Mouse (Mus musculus) lung, embryonic 16.5 days (tissue): Measurements from ENCODE around the gene Nipal4. TPM values are rescaled to one million over a fixed set of nuclear protein-coding genes. Genes with fewer than 3 reads are reported as not detected.

ENCODE experiments used
- ATAC-seq: fragments of 200-750 bp; cut with Nextera tagmentation; 2 replicates; pipeline ENCODE4 v1.8.0; 2017; ENCODE audit warnings: low read depth, mild to moderate bottlenecking, moderate library complexity
- H3K27ac ChIP-seq: fragments of 300-500 bp; sonication (generic); 2 replicates; pipeline ENCODE4 v1.5.1; 2014; ENCODE audit warnings: mild to moderate bottlenecking, control low read depth, low read length
- H3K27me3 ChIP-seq: fragments of 300-500 bp; sonication (generic); 2 replicates; pipeline ENCODE4 v1.6.1; 2014; ENCODE audit warnings: low read depth, low read length, mixed read lengths; ENCODE audit not compliant: control insufficient read depth, insufficient read depth
- H3K36me3 ChIP-seq: fragments of 300-500 bp; sonication (generic); 2 replicates; pipeline ENCODE4 v1.6.1; 2014; ENCODE audit warnings: low read length; ENCODE audit not compliant: control insufficient read depth, insufficient read depth
- H3K4me1 ChIP-seq: fragments of 300-500 bp; sonication (generic); replicated peaks from 2 replicates; pipeline ENCODE4 v1.6.1; 2014; ENCODE audit warnings: low read length, mixed read lengths; ENCODE audit not compliant: control insufficient read depth, insufficient read depth
- H3K4me2 ChIP-seq: fragments of 300-500 bp; sonication (generic); 2 replicates; pipeline ENCODE4 v1.6.1; 2014; ENCODE audit warnings: low read depth, low read length, control low read depth
- H3K4me3 ChIP-seq: fragments of 300-500 bp; sonication (generic); 2 replicates; pipeline ENCODE4 v1.5.1; 2014; ENCODE audit warnings: mild to moderate bottlenecking, low read length, control low read depth
- H3K9ac ChIP-seq: fragments of 300-500 bp; sonication (generic); 2 replicates; pipeline ENCODE4 v1.6.1; 2014; ENCODE audit warnings: low read length, control low read depth
- H3K9me3 ChIP-seq: fragments of 300-500 bp; sonication (generic); 2 replicates; pipeline ENCODE4 v1.6.1; 2016; ENCODE audit warnings: low read length; ENCODE audit not compliant: control insufficient read depth
- WGBS: fragments of 180-500 bp; shearing (Covaris S2); extraction: QIAGEN DNeasy Blood & Tissue Kit; methylation state at CpG from one replicate; pipeline ENCODE4 v1.1.7; 2014; 5-methylcytosine and 5-hydroxymethylcytosine counted together
- polyA plus RNA-seq: library from polyadenylated mRNA; unstranded; fragments of >200 nt; fragmentation: Nextera tagmentation; extraction: Ambion mirVana; gene quantifications from 2 replicates; pipeline ENCODE4 v1.2.1, GENCODE M21; 2015

The Nipal4 gene
- polyA plus RNA-seq, result 1.0 and 1.4 TPM in 2 replicates

GRCm38 (mm10) chr11:46165866-46166585, at the start of gene Nipal4:
Nipal4 (minus strand) TSS chr11:46166508.
- WGBS, result 1% methylated on average over 40 of the region's 40 CpGs
- Histone ChIP-seq H3K27ac (no peak within 1 kb of the TSS), H3K4me3 (peak within 1 kb of the TSS; percentile 61), H3K4me1 (no peaks in the 10 kb centered on the region; the same call in 1 of the 2 replicates), H3K4me2 (peak within 1 kb of the TSS; percentile 98), H3K9me3 (no peaks in the 10 kb centered on the region), H3K27me3 (peaks cover 2% of the 10 kb centered on the region), H3K36me3 (no peaks in the 10 kb centered on the region), H3K9ac (peak within 1 kb of the TSS; percentile 71)
- ATAC-seq, result peak; percentile 76

DNA sequence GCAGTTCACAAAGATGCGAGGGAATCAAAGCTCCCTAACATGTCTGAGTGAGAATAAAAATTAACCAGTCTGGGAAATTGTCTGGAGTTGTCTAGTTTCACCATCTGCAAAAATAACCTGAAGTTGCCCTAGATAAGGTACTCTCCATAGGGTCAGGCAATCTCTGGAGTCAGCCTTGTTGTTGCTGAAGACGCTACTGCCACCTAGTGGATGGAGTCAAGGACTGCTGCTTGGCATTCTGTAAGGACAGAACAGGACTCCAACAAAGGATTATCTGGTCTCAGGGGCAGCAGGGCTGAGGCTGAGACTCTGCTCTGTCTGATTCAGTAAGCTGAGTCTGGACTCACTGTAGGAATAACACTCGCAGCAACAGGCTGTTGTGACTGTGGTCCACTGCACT, 49.0 kb upstream of the Nipal4 start:
- Histone ChIP-seq H3K4me2 (no peak overlapping the region), H3K27ac (peak overlapping the region; percentile 90; the same call in 1 of the 2 replicates), H3K4me3 (no peak overlapping the region), H3K9me3 (no peaks in the 10 kb centered on the region), H3K4me1 (peaks cover 35% of the 10 kb centered on the region), H3K36me3 (no peaks in the 10 kb centered on the region), H3K27me3 (no peaks in the 10 kb centered on the region), H3K9ac (no peak overlapping the region)
- ATAC-seq, result peak; percentile 73; the same call in 1 of the 2 replicates
- 8% methylated on average over 3 of the region's 3 CpGs for WGBS

DNA sequence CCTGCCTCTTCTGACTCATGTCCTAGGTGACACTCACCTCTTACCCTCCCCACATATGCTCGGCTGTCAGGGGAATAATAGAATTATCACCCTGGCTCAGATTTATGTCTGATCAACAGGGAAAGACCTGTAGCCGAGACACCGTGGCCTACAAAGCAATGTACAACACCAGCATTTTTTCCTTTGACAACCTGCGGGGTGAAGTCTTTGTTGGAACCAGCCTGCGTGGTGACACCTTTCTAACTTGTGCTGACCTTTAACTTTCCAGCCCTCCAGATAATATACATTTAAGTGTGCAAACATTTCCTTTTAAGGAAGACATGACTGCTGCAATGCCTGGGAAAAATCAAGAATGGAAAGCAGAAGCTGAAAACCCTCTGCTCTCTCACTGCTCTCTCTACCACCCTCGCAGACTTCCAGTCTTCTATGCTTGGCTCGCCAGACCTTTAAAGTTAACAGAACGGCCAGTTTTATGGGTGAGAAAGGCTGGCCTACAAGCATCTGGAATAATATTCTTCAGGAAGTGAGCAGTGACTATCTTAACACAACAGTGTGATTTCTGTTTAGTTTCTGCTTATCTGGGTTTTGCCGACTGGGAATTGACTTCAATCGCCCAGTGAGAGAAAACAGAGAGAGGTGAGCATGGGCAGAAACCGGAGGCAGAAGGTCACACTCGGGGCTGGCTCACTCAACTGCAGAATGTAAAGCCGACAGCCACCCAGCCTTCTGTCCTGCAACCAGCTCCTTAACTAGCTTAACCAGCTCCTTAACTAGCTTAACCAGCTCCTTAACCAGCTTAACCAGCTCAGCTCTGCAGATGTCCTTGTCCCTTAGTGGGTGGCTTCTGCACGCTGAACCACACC, 48.3 kb upstream of the Nipal4 start:
- H3K27me3 ChIP-seq, result no peaks in the 10 kb centered on the region
- no peaks in the 10 kb centered on the region for H3K9me3 ChIP-seq
- peak overlapping the region; percentile 90 for H3K27ac ChIP-seq
- no peak overlapping the region for H3K4me3 ChIP-seq
- 23% methylated on average over 14 of the region's 14 CpGs for WGBS
- H3K36me3 ChIP-seq, result no peaks in the 10 kb centered on the region
- peak; percentile 12 for ATAC-seq
- peak overlapping the region; percentile 23 for H3K9ac ChIP-seq
- peaks cover 35% of the 10 kb centered on the region for H3K4me1 ChIP-seq
- H3K4me2 ChIP-seq, result no peak overlapping the region

DNA sequence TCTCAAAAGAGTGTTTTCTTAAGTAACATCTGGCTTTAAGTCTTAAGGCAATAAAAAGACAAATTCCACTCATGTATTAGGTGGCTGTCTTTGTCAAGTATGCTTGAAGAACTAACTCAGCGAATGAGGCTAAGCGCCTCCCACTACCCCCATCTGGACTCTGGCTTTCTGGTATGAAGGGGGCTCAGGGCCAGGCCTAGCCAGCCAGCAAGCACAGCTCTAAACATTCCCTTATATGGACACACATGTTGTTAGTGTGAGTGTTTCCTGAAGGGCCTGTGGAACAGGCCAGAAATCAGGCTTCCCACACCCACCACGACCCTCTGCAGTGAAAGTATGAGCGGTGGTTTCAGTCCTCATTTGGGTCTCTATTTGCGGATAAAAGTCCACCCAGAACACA, 47.5 kb upstream of the Nipal4 start:
- Histone ChIP-seq H3K36me3 (no peaks in the 10 kb centered on the region), H3K4me2 (no peak overlapping the region), H3K4me3 (no peak overlapping the region), H3K27me3 (no peaks in the 10 kb centered on the region), H3K27ac (peak overlapping the region; percentile 90), H3K4me1 (peaks cover 35% of the 10 kb centered on the region), H3K9me3 (no peaks in the 10 kb centered on the region), H3K9ac (peak overlapping the region; percentile 23)
- WGBS, result 21% methylated on average over 5 of the region's 5 CpGs
- peak; percentile 96 for ATAC-seq

DNA sequence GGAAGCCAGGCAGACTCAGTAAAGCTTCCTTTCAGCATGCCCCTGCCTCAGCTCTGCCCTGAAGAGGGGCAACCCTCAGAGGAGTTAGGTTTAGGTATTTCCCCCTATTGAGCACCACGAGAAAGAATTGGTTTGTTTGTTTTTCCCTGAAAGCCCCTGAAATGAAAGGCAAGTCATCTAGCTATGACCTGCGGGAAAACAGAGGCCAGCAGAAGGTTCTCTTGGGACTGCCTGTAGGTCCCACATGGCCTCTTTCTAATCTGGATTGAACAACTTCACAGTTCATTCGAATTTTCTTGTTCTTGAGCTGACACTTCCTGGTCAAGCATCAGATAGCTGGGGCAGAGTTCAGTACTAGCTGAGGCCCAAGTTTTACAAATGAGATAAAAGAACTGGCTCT, 45.5 kb upstream of the Nipal4 start:
- H3K27ac ChIP-seq, result no peak overlapping the region
- ATAC-seq, result no peak
- no peak overlapping the region for H3K9ac ChIP-seq
- WGBS, result 19% methylated on average over 3 of the region's 3 CpGs
- H3K4me2 ChIP-seq, result no peak overlapping the region
- H3K4me1 ChIP-seq, result peaks cover 35% of the 10 kb centered on the region
- H3K36me3 ChIP-seq, result no peaks in the 10 kb centered on the region
- no peaks in the 10 kb centered on the region for H3K9me3 ChIP-seq
- H3K27me3 ChIP-seq, result no peaks in the 10 kb centered on the region
- H3K4me3 ChIP-seq, result no peak overlapping the region

DNA sequence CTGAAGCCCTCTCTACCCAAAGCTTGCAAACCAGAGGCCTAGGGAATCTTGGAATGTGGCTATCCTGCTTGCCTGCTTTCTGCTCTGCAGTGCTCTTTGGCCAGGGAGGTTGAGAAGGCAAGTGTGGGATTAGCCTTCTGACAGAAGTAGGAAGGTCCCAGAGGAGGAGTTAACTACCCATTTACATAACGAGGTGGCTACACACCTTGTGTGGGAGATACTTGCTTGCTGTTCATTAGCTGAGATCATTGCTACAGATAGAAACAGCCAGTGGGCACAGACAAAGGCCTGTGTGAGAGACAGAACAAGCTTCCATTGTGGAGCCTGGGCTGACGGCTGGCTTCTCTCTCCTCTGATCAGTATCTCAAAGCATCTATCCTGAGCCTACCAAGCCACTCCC, 43.6 kb upstream of the Nipal4 start:
- H3K27ac ChIP-seq, result no peak overlapping the region
- no peaks in the 10 kb centered on the region for H3K9me3 ChIP-seq
- ATAC-seq, result no peak
- no peaks in the 10 kb centered on the region for H3K27me3 ChIP-seq
- no peak overlapping the region for H3K4me3 ChIP-seq
- no peaks in the 10 kb centered on the region for H3K36me3 ChIP-seq
- no peak overlapping the region for H3K9ac ChIP-seq
- no peak overlapping the region for H3K4me2 ChIP-seq
- 63% methylated on average over 2 of the region's 2 CpGs for WGBS
- peaks cover 39% of the 10 kb centered on the region for H3K4me1 ChIP-seq

DNA sequence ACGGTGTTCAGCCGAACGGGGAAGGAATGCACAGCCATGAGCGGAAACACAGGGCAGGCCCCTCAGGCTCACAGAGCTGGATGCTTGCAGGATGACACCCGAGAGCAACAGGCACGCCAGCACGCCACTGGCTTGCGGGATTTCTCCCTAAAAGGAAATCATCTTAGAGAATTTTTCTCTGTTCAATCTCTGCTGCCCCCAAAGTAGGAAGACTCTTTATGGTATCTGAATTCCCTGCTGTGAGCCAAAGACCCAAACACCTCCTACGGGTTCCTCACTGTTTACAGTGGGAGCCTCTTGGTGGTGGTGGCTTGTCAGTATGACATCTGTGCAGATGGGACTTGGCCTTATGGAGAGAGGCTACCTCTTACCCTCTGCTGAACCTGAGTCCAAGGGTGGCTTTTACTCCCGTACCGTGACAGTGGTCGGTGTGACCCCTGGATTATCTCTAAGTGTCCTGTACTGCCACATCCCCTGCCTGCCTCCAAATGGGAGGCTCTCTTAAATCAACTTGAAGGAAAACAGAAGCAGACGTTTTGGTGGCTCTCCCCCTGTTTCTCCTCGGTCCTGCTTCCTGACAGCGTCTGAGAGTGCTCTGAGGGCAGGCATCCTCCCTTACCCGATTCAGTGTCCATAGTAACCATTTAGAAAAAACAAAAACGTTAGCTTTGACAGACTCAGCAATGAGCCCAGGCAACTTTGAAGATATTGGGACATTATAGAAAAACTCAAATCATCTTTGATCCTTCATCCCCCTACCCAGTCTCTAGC, 39.5 kb upstream of the Nipal4 start:
- ATAC-seq, result peak; percentile 47; the same call in 1 of the 2 replicates
- H3K4me2 ChIP-seq, result no peak overlapping the region

GRCm38 (mm10) chr11:46204841-46205240, 38.5 kb upstream of the Nipal4 start:
- Histone ChIP-seq H3K27me3 (no peaks in the 10 kb centered on the region), H3K36me3 (no peaks in the 10 kb centered on the region), H3K4me3 (no peak overlapping the region), H3K4me1 (peaks cover 15% of the 10 kb centered on the region), H3K4me2 (no peak overlapping the region), H3K9me3 (no peaks in the 10 kb centered on the region), H3K27ac (no peak overlapping the region), H3K9ac (no peak overlapping the region)
- 89% methylated on average over 9 of the region's 9 CpGs for WGBS
- no peak for ATAC-seq

More for the DNA sequence above, 39.5 kb upstream of the Nipal4 start:
- Histone ChIP-seq H3K36me3 (no peaks in the 10 kb centered on the region), H3K4me3 (no peak overlapping the region), H3K27me3 (no peaks in the 10 kb centered on the region), H3K9ac (no peak overlapping the region), H3K9me3 (no peaks in the 10 kb centered on the region), H3K27ac (peak overlapping the region; percentile 51; the same call in 1 of the 2 replicates), H3K4me1 (peaks cover 15% of the 10 kb centered on the region)
- WGBS, result 28% methylated on average over 17 of the region's 17 CpGs

DNA sequence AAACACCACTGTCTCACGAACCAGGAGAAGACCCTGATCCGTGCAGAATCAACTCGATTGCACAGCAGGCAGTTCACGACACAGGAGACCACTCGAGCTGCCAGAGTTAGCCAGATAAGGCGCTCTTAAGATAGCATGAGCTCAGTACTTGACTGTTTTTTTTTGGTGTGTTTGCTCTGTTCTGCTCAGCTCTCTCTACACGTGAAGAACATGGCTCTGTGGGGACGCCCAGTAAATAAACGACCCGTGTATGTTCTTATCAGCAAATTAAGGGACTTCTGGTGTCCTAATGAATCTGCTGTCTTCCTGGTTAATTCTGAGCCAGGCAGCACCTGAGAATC, 36.2 kb upstream of the Nipal4 start:
- 14% methylated on average over 10 of the region's 10 CpGs for WGBS

More for the DNA sequence above, 36.2 kb upstream of the Nipal4 start:
- Histone ChIP-seq H3K36me3 (no peaks in the 10 kb centered on the region), H3K4me2 (peak overlapping the region; percentile 18), H3K27me3 (no peaks in the 10 kb centered on the region), H3K27ac (peak overlapping the region; percentile 49; the same call in 1 of the 2 replicates), H3K4me3 (no peak overlapping the region), H3K9ac (no peak overlapping the region), H3K4me1 (peaks cover 15% of the 10 kb centered on the region), H3K9me3 (no peaks in the 10 kb centered on the region)
- peak; percentile 69 for ATAC-seq
